Mouse (Mus musculus): ENCODE data around the gene Fdxr. TPM values are rescaled to one million over a fixed set of nuclear protein-coding genes. Genes with fewer than 3 reads are reported as not detected.

Gene Fdxr
- polyA plus RNA-seq, 1 experiment from 2014 or later = 18.4 TPM

GRCm38 (mm10) chr11:115229021-115229930 lies 47.6 kb downstream of the Fdxr start:
- Histone ChIP-seq H3K27me3 (peaks cover 20% of the 10 kb centered on the region), H3K9ac (replicated peaks) (no peak overlapping the region), H3K4me2 (replicated peaks) (no peak overlapping the region), H3K9me3 (no peaks in the 10 kb centered on the region), H3K4me1 (peaks cover 82% of the 10 kb centered on the region), H3K27ac (replicated peaks) (no peak overlapping the region), H3K36me3 (no peaks in the 10 kb centered on the region), H3K4me3 (no peak overlapping the region)
- ATAC-seq (ENCODE audit: low FRiP score, low read depth) = no peak
- WGBS = 45% methylated on average over 15 of the region's 15 CpGs

- H3K27ac ChIP-seq (replicated peaks) = no peak overlapping the region
Measured at GRCm38 (mm10) chr11:115228430-115228829, 48.4 kb downstream of the Fdxr start.

DNA sequence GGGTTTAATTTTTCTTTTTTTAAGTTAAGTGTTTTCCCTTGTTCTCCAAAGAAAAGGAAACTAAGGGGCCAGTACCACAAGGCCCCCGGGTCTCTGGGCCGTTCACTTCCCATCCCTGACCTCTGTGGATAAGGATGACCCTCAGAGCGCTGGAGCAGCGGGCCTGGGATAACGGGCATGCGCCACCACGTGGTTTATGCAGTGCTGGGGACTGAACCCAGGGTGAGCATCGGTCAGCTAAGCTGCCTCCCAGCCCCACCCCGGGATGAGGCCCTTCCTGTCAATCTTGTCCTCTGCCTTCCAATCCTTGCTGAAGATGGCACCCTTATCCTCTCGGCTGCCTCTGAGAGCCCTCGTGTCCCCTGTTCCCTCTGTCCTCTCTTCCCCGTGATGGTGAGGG lies 49.2 kb downstream of the Fdxr start:
- Histone ChIP-seq H3K4me2 (replicated peaks) (no peak overlapping the region), H3K36me3 (no peaks in the 10 kb centered on the region), H3K4me1 (peaks cover 66% of the 10 kb centered on the region)

More at GRCm38 (mm10) chr11:115228430-115228829, 48.4 kb downstream of the Fdxr start:
- H3K4me2 ChIP-seq (replicated peaks) = no peak overlapping the region
- 60% methylated on average over 7 of the region's 7 CpGs for WGBS
- no peak overlapping the region for H3K9ac ChIP-seq (replicated peaks)
- H3K27me3 ChIP-seq = peaks cover 20% of the 10 kb centered on the region
- H3K36me3 ChIP-seq = no peaks in the 10 kb centered on the region
- H3K4me3 ChIP-seq = no peak overlapping the region
- no peaks in the 10 kb centered on the region for H3K9me3 ChIP-seq
- H3K4me1 ChIP-seq = peaks cover 74% of the 10 kb centered on the region
- no peak for ATAC-seq (ENCODE audit: low FRiP score, low read depth)

GRCm38 (mm10) chr11:115226811-115227491 lies 49.9 kb downstream of the Fdxr start:
- Histone ChIP-seq H3K9me3 (no peaks in the 10 kb centered on the region), H3K27ac (replicated peaks) (peak overlapping the region; percentile 52; the same call in 1 of the 2 replicates), H3K27me3 (peaks cover 20% of the 10 kb centered on the region), H3K4me3 (no peak overlapping the region), H3K4me1 (peaks cover 66% of the 10 kb centered on the region), H3K9ac (replicated peaks) (0 out of 2 replicates have a peak overlapping the region, but pooled peaks have one; percentile 6), H3K36me3 (no peaks in the 10 kb centered on the region), H3K4me2 (replicated peaks) (no peak overlapping the region; the same call in 1 of the 2 replicates)
- 40% methylated on average over 13 of the region's 14 CpGs for WGBS
- peak; percentile 61 for ATAC-seq (ENCODE audit: low FRiP score, low read depth)

More for the DNA sequence above, 49.2 kb downstream of the Fdxr start:
- H3K9me3 ChIP-seq = no peaks in the 10 kb centered on the region
- peak overlapping the region; percentile 31; the same call in 1 of the 2 replicates for H3K9ac ChIP-seq (replicated peaks)
- no peak overlapping the region; the same call in 1 of the 2 replicates for H3K27ac ChIP-seq (replicated peaks)
- ATAC-seq (ENCODE audit: low FRiP score, low read depth) = no peak
- 13% methylated on average over 12 of the region's 12 CpGs for WGBS
- H3K27me3 ChIP-seq = peaks cover 20% of the 10 kb centered on the region
- no peak overlapping the region for H3K4me3 ChIP-seq

GRCm38 (mm10) chr11:115225301-115225700 lies 51.5 kb downstream of the Fdxr start:
- Histone ChIP-seq H3K27ac (replicated peaks) (no peak overlapping the region), H3K36me3 (peaks cover under 1% of the 10 kb centered on the region; the same call in 1 of the 2 replicates), H3K9me3 (no peaks in the 10 kb centered on the region), H3K9ac (replicated peaks) (no peak overlapping the region), H3K4me1 (peaks cover 60% of the 10 kb centered on the region), H3K4me3 (no peak overlapping the region), H3K27me3 (peaks cover 20% of the 10 kb centered on the region), H3K4me2 (replicated peaks) (no peak overlapping the region)
- no peak for ATAC-seq (ENCODE audit: low FRiP score, low read depth)
- WGBS = 62% methylated on average over 6 of the region's 6 CpGs

- no peak for ATAC-seq (ENCODE audit: low FRiP score, low read depth)
- H3K27ac ChIP-seq (replicated peaks) = no peak overlapping the region
- peaks cover 59% of the 10 kb centered on the region for H3K4me1 ChIP-seq
- no peak overlapping the region for H3K4me2 ChIP-seq (replicated peaks)
- H3K9me3 ChIP-seq = no peaks in the 10 kb centered on the region
- peaks cover 3% of the 10 kb centered on the region; the same call in 1 of the 2 replicates for H3K36me3 ChIP-seq
- no peak overlapping the region for H3K9ac ChIP-seq (replicated peaks)
- peaks cover 20% of the 10 kb centered on the region for H3K27me3 ChIP-seq
- no peak overlapping the region for H3K4me3 ChIP-seq
- 46% methylated on average over 8 of the region's 8 CpGs for WGBS
Measured at GRCm38 (mm10) chr11:115224889-115225288, 52.0 kb downstream of the Fdxr start.

- peaks cover 11% of the 10 kb centered on the region for H3K27me3 ChIP-seq
- H3K36me3 ChIP-seq = peaks cover 3% of the 10 kb centered on the region; the same call in 1 of the 2 replicates
- no peak overlapping the region for H3K4me2 ChIP-seq (replicated peaks)
- H3K9me3 ChIP-seq = no peaks in the 10 kb centered on the region
- no peak overlapping the region for H3K27ac ChIP-seq (replicated peaks)
- WGBS = 76% methylated on average over 6 of the region's 6 CpGs
- H3K4me1 ChIP-seq = peaks cover 49% of the 10 kb centered on the region
- H3K9ac ChIP-seq (replicated peaks) = no peak overlapping the region
- no peak for ATAC-seq (ENCODE audit: low FRiP score, low read depth)
- H3K4me3 ChIP-seq = no peak overlapping the region
Measured at GRCm38 (mm10) chr11:115223877-115224276, 53.0 kb downstream of the Fdxr start.

DNA sequence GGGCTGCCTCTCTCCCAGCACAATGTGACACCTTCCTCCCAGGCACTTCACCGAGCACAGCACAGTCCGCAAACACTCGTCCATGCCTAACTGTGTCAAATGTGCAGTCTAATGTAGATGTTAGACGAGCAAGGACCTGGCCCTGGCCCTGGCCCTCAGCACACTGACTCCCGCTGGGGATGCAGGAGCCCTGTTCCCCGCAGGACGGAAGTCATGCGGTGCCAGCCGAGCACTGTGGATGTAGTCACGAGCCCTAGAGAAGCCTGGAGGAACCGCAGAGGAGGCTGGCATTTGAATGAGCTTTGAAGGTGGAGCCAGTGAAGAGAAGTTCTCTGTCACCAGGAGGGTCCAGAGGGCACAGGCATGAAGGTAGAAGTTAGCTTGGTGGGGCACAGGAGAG lies 53.4 kb downstream of the Fdxr start:
- H3K27ac ChIP-seq (replicated peaks) = no peak overlapping the region
- H3K9me3 ChIP-seq = no peaks in the 10 kb centered on the region
- ATAC-seq (ENCODE audit: low FRiP score, low read depth) = no peak
- WGBS = 75% methylated on average over 11 of the region's 11 CpGs
- H3K4me3 ChIP-seq = no peak overlapping the region
- H3K4me2 ChIP-seq (replicated peaks) = no peak overlapping the region
- H3K9ac ChIP-seq (replicated peaks) = peak overlapping the region; percentile 31; the same call in 1 of the 2 replicates
- H3K4me1 ChIP-seq = peaks cover 47% of the 10 kb centered on the region
- peaks cover 6% of the 10 kb centered on the region; the same call in 1 of the 2 replicates for H3K27me3 ChIP-seq
- peaks cover 3% of the 10 kb centered on the region; the same call in 1 of the 2 replicates for H3K36me3 ChIP-seq

DNA sequence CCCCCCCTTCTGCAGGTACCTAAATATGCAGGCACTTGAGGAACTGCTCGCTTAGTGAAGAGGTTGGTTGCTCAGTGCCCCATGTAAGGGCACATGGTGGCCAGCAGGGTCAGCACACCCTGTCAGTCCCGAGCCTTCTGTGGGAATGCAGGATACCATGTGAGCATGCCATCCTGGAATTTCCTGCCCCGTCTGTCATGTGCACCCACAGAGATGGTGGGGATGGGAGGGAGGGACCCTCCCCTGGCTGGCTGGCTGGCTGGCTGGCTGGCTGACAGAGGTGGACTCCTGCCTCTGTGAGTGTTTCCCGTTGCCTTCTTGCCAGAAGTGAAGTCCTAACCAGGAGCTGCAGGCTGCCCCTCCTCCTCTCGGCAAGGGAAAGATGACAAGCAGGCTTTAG lies 54.3 kb downstream of the Fdxr start:
- 48% methylated on average over 5 of the region's 5 CpGs for WGBS
- Histone ChIP-seq H3K27me3 (no peaks in the 10 kb centered on the region), H3K9me3 (no peaks in the 10 kb centered on the region), H3K4me1 (peaks cover 38% of the 10 kb centered on the region), H3K4me2 (replicated peaks) (no peak overlapping the region), H3K36me3 (peaks cover 3% of the 10 kb centered on the region; the same call in 1 of the 2 replicates), H3K9ac (replicated peaks) (no peak overlapping the region), H3K27ac (replicated peaks) (no peak overlapping the region), H3K4me3 (no peak overlapping the region)
- ATAC-seq (ENCODE audit: low FRiP score, low read depth) = no peak

GRCm38 (mm10) chr11:115222077-115222476 lies 54.8 kb downstream of the Fdxr start:
- no peaks in the 10 kb centered on the region for H3K27me3 ChIP-seq
- no peak overlapping the region for H3K27ac ChIP-seq (replicated peaks)
- H3K36me3 ChIP-seq = peaks cover 3% of the 10 kb centered on the region; the same call in 1 of the 2 replicates
- ATAC-seq (ENCODE audit: low FRiP score, low read depth) = no peak
- no peak overlapping the region for H3K4me3 ChIP-seq
- H3K9ac ChIP-seq (replicated peaks) = no peak overlapping the region
- 72% methylated on average over 12 of the region's 12 CpGs for WGBS
- H3K9me3 ChIP-seq = no peaks in the 10 kb centered on the region
- H3K4me1 ChIP-seq = peaks cover 33% of the 10 kb centered on the region
- no peak overlapping the region for H3K4me2 ChIP-seq (replicated peaks)

- H3K4me1 ChIP-seq = peaks cover 11% of the 10 kb centered on the region; the same call in 1 of the 2 replicates
- H3K9me3 ChIP-seq = no peaks in the 10 kb centered on the region
- no peak for ATAC-seq (ENCODE audit: low FRiP score, low read depth)
- H3K9ac ChIP-seq (replicated peaks) = no peak overlapping the region
- no peak overlapping the region for H3K4me2 ChIP-seq (replicated peaks)
- H3K27me3 ChIP-seq = no peaks in the 10 kb centered on the region
- no peak overlapping the region for H3K4me3 ChIP-seq
- 95% methylated on average over 10 of the region's 10 CpGs for WGBS
- H3K36me3 ChIP-seq = peaks cover 7% of the 10 kb centered on the region; the same call in 1 of the 2 replicates
- H3K27ac ChIP-seq (replicated peaks) = no peak overlapping the region
Measured at GRCm38 (mm10) chr11:115219685-115220084, 57.2 kb downstream of the Fdxr start.

Data from midbrain, embryonic 12.5 days (tissue).